Mouse (Mus musculus): ENCODE results near the gene Itpa. TPM values are rescaled to one million over a fixed set of nuclear protein-coding genes. Genes with fewer than 3 reads are reported as not detected.

Gene Itpa
- total and polyA plus RNA-seq, 2 experiments, result 24.1 to 33.8 TPM

DNA sequence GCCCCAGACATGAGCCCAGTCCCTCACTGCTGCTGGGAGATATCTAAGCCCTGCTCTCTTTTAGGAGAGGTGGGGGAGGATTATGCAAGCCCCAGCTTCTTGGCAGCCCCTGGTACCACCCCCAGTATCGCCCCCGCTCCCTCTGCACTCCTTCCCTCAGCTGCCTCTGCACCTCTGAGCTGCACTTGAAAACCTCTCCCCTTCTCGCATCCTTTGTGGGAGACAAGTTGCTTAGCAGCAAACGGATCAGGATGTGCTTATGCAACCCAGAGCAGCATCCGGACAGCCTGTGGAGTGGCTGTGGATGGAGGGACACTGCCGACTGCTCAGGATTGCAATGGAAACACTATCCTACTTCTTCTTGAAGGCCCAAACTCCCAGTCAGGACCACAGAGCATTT, 9.9 kb upstream of the Itpa start:
- no peak for TF ChIP-seq POLR2A (IDR thresholded peaks at IDR 0.05; ENCODE audit: extremely low read depth, insufficient read depth, low read length)
- no peak for TF ChIP-seq CTCF (IDR thresholded peaks at IDR 0.05; ENCODE audit: low read depth, low read length)
- no peaks in the 10 kb centered on the region for H3K27me3 ChIP-seq (ENCODE audit: control insufficient read depth, insufficient read depth, low read length)
- H3K79me2 ChIP-seq (ENCODE audit: control insufficient read depth, insufficient read depth, low read length), result no peaks in the 10 kb centered on the region
- no peaks in the 10 kb centered on the region for H3K4me1 ChIP-seq (ENCODE audit: control insufficient read depth, insufficient read depth, low read length)
- DNase-seq (ENCODE audit: extremely low read depth, low read depth, low spot score), result no peak
- peaks cover 46% of the 10 kb centered on the region for H3K36me3 ChIP-seq (ENCODE audit: control insufficient read depth, insufficient read depth, low read length)
- 90% methylated on average over 6 of the region's 6 CpGs for WGBS
- no peak overlapping the region for H3K27ac ChIP-seq (replicated peaks; ENCODE audit: insufficient read depth, low read depth, low read length)
- H3K9ac ChIP-seq (ENCODE audit: low read depth, low read length), result no peak overlapping the region
- H3K4me3 ChIP-seq (ENCODE audit: insufficient read depth, low read depth, low read length), result no peak overlapping the region

DNA sequence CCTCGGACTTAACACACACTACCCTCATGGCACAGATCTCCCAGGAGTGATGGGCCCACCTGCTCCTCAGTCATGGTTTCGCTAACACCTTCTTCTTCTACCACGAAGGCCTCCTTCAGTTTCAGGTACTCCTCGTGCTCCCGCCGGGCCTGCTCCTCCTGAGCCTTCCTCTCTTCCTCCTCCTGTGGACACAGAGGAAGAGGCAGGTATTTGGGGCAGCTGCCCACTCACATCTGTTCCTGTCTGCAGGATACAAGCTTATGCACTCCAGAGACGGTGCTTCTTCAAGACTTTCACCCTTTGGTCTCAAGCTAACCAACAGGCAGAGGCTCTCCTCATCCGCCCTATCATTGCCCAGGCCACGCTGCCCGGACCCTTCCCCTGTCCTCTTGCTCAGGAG, 8.9 kb upstream of the Itpa start:
- H3K36me3 ChIP-seq (ENCODE audit: control insufficient read depth, insufficient read depth, low read length), result peaks cover 43% of the 10 kb centered on the region
- H3K27me3 ChIP-seq (ENCODE audit: control insufficient read depth, insufficient read depth, low read length), result no peaks in the 10 kb centered on the region
- H3K4me3 ChIP-seq (ENCODE audit: insufficient read depth, low read depth, low read length), result no peak overlapping the region
- H3K27ac ChIP-seq (replicated peaks; ENCODE audit: insufficient read depth, low read depth, low read length), result no peak overlapping the region
- no peaks in the 10 kb centered on the region for H3K4me1 ChIP-seq (ENCODE audit: control insufficient read depth, insufficient read depth, low read length)
- TF ChIP-seq POLR2A (IDR thresholded peaks at IDR 0.05; ENCODE audit: extremely low read depth, insufficient read depth, low read length) (no peak), CTCF (IDR thresholded peaks at IDR 0.05; ENCODE audit: low read depth, low read length) (no peak)
- no peak overlapping the region for H3K9ac ChIP-seq (ENCODE audit: low read depth, low read length)
- 94% methylated on average over 10 of the region's 10 CpGs for WGBS
- no peaks in the 10 kb centered on the region for H3K79me2 ChIP-seq (ENCODE audit: control insufficient read depth, insufficient read depth, low read length)
- no peak for DNase-seq (ENCODE audit: extremely low read depth, low read depth, low spot score)

DNA sequence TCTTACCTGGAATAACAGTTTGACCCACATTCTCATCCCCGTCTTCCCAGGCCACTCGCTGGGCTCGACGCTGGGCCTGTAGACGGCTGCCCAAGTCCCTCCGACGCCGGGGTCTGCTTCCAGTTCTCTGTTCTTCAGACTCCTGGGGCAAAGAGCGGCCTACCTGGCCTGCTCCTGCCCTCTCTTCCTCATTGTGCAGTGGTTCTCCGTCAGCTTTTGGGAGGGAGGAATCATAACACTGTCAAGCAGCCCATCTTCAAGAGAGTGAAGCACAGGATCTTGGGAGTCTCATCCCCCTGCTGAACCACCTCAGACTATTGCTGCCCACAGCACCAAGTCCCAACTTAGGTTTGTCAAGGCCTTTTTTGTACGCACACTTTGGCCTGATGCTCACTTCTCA, 4.1 kb upstream of the Itpa start:
- H3K4me3 ChIP-seq (ENCODE audit: insufficient read depth, low read depth, low read length), result no peak overlapping the region
- no peak overlapping the region for H3K27ac ChIP-seq (replicated peaks; ENCODE audit: insufficient read depth, low read depth, low read length)

DNA sequence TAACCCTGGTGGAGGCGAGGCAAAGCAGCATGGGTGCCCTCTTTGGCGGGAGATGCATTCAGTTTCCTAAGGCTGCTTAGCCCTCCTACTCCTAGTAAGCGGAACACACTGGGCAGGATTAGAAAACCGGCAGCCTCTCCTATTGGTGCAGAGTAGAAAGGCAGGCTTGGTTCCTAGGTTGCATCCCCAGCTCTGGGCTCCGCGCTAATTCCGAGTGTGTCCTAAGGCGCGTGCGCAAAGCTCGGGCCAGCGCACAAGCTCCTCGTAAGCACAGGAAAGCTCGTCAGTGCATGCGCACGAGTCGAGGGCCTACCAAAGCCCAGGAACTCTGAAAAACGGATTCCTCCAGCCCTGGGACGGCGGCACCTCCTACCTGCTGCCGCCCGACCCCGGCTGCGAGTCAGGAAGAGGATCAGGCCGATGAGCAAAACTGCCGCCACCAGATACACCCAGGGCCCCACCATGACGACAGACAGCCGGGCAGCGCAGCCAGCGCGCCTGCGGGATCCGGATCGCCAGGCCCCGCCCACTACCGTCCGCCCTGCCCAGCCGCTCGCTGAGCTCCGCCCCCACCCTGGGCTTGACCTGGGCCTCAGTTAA, 3.2 kb upstream of the Itpa start, which contains the start of gene Ddrgk1:
Gene Ddrgk1 (minus strand): TSS at position 558 of the 600 bp plus-strand sequence.
- peak within 1 kb of the TSS; percentile 94 for H3K27ac ChIP-seq (replicated peaks; ENCODE audit: insufficient read depth, low read depth, low read length)
- peaks cover 10% of the 10 kb centered on the region; the same call in 1 of the 2 replicates for H3K36me3 ChIP-seq (ENCODE audit: control insufficient read depth, insufficient read depth, low read length)
- peak within 1 kb of the TSS; percentile 74 for H3K4me3 ChIP-seq (ENCODE audit: insufficient read depth, low read depth, low read length)
- H3K79me2 ChIP-seq (ENCODE audit: control insufficient read depth, insufficient read depth, low read length), result peaks cover 3% of the 10 kb centered on the region; the same call in 1 of the 2 replicates
- peak within 1 kb of the TSS; percentile 92 for H3K9ac ChIP-seq (ENCODE audit: low read depth, low read length)
- H3K27me3 ChIP-seq (ENCODE audit: control insufficient read depth, insufficient read depth, low read length), result no peaks in the 10 kb centered on the region
- TF ChIP-seq POLR2A (IDR thresholded peaks at IDR 0.05; ENCODE audit: extremely low read depth, insufficient read depth, low read length) (peak; percentile 79; the same call in 1 of the 2 replicates), CTCF (IDR thresholded peaks at IDR 0.05; ENCODE audit: low read depth, low read length) (peak; percentile 23; the same call in 1 of the 2 replicates)
- peaks cover 7% of the 10 kb centered on the region for H3K4me1 ChIP-seq (ENCODE audit: control insufficient read depth, insufficient read depth, low read length)
- peak; percentile 84 for DNase-seq (ENCODE audit: extremely low read depth, low read depth, low spot score)
- under 1% methylated on average over 40 of the region's 40 CpGs for WGBS

More for the DNA sequence above, 4.1 kb upstream of the Itpa start:
- peaks cover 1% of the 10 kb centered on the region; the same call in 1 of the 2 replicates for H3K79me2 ChIP-seq (ENCODE audit: control insufficient read depth, insufficient read depth, low read length)
- peaks cover 15% of the 10 kb centered on the region; the same call in 1 of the 2 replicates for H3K36me3 ChIP-seq (ENCODE audit: control insufficient read depth, insufficient read depth, low read length)
- WGBS, result 90% methylated on average over 11 of the region's 11 CpGs
- TF ChIP-seq POLR2A (IDR thresholded peaks at IDR 0.05; ENCODE audit: extremely low read depth, insufficient read depth, low read length) (no peak), CTCF (IDR thresholded peaks at IDR 0.05; ENCODE audit: low read depth, low read length) (no peak)
- H3K27me3 ChIP-seq (ENCODE audit: control insufficient read depth, insufficient read depth, low read length), result no peaks in the 10 kb centered on the region
- H3K9ac ChIP-seq (ENCODE audit: low read depth, low read length), result no peak overlapping the region
- peaks cover 7% of the 10 kb centered on the region for H3K4me1 ChIP-seq (ENCODE audit: control insufficient read depth, insufficient read depth, low read length)
- DNase-seq (ENCODE audit: extremely low read depth, low read depth, low spot score), result no peak

DNA sequence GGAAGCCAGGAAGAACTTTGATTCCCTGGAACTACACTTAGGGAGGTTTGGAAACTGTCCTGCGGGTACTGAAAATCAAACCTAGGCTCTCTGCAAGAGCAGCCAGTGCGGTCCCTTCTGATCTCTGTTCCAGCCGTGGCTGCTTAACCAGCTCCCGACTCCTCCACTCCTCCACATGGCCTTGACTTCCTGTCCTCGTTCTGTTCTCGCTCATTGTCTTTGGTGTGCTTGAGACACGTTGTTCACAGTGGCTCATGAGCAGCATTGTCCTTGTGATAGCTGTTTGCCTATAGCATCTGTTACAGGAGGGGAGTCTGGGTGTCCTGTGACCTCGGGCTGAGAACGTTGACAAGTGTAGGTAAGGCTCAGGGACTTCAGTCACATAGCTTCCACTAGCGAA, 9.8 kb downstream of the Itpa start:
- TF ChIP-seq CTCF (IDR thresholded peaks at IDR 0.05; ENCODE audit: low read depth, low read length), result no peak
- no peak for TF ChIP-seq POLR2A (IDR thresholded peaks at IDR 0.05; ENCODE audit: extremely low read depth, insufficient read depth, low read length)
- no peak overlapping the region for H3K9ac ChIP-seq (ENCODE audit: low read depth, low read length)
- no peaks in the 10 kb centered on the region for H3K4me1 ChIP-seq (ENCODE audit: control insufficient read depth, insufficient read depth, low read length)
- DNase-seq (ENCODE audit: extremely low read depth, low read depth, low spot score), result no peak
- no peak overlapping the region for H3K27ac ChIP-seq (replicated peaks; ENCODE audit: insufficient read depth, low read depth, low read length)
- peaks cover 45% of the 10 kb centered on the region for H3K36me3 ChIP-seq (ENCODE audit: control insufficient read depth, insufficient read depth, low read length)
- no peak overlapping the region for H3K4me3 ChIP-seq (ENCODE audit: insufficient read depth, low read depth, low read length)
- H3K27me3 ChIP-seq (ENCODE audit: control insufficient read depth, insufficient read depth, low read length), result no peaks in the 10 kb centered on the region
- WGBS, result 83% methylated on average over 10 of the region's 10 CpGs
- H3K79me2 ChIP-seq (ENCODE audit: control insufficient read depth, insufficient read depth, low read length), result no peaks in the 10 kb centered on the region

DNA sequence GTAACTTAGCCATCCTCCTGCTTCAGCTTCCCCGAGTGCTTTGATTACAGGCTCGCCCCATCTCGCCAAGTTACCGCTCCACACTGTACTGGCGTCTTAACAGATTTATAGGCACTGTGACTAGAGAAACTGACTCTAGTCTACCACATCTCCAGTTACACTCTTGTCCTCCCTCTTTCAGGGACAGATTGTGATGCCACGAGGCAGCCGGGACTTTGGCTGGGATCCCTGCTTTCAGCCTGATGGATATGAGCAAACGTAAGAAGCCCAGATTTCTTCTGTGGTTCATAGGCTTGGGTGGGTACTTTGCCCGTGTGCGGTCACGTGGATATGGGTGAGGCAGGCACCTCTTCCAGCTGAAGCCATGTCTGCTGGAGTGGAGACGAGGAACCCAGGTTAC, 11.7 kb downstream of the Itpa start:
- no peak for DNase-seq (ENCODE audit: extremely low read depth, low read depth, low spot score)
- no peak overlapping the region for H3K9ac ChIP-seq (ENCODE audit: low read depth, low read length)
- peaks cover 34% of the 10 kb centered on the region for H3K36me3 ChIP-seq (ENCODE audit: control insufficient read depth, insufficient read depth, low read length)
- TF ChIP-seq POLR2A (IDR thresholded peaks at IDR 0.05; ENCODE audit: extremely low read depth, insufficient read depth, low read length) (no peak), CTCF (IDR thresholded peaks at IDR 0.05; ENCODE audit: low read depth, low read length) (no peak)
- H3K79me2 ChIP-seq (ENCODE audit: control insufficient read depth, insufficient read depth, low read length), result no peaks in the 10 kb centered on the region
- no peak overlapping the region for H3K27ac ChIP-seq (replicated peaks; ENCODE audit: insufficient read depth, low read depth, low read length)
- no peaks in the 10 kb centered on the region for H3K4me1 ChIP-seq (ENCODE audit: control insufficient read depth, insufficient read depth, low read length)
- H3K27me3 ChIP-seq (ENCODE audit: control insufficient read depth, insufficient read depth, low read length), result no peaks in the 10 kb centered on the region
- H3K4me3 ChIP-seq (ENCODE audit: insufficient read depth, low read depth, low read length), result no peak overlapping the region
- WGBS, result 96% methylated on average over 12 of the region's 12 CpGs
